Mouse (Mus musculus) neural tube, embryonic 15.5 days (tissue): ENCODE results near the gene Unc80. TPM values are rescaled to one million over a fixed set of nuclear protein-coding genes. Genes with fewer than 3 reads are reported as not detected.

Experiments
- ATAC-seq: fragments of 200-750 bp; cut with Nextera tagmentation; 2 replicates; pipeline ENCODE4 v1.8.0; 2017; ENCODE audit warnings: mild to moderate bottlenecking, moderate TSS enrichment, moderate library complexity; ENCODE audit not compliant: low FRiP score
- H3K27ac ChIP-seq: fragments of 300-500 bp; sonication (generic); replicated peaks from 2 replicates; pipeline ENCODE4 v1.5.1; 2015; ENCODE audit warnings: mild to moderate bottlenecking, inconsistent platforms
- H3K27me3 ChIP-seq: fragments of 300-500 bp; sonication (generic); replicated peaks from 2 replicates; pipeline ENCODE4 v1.6.1; 2015; ENCODE audit warnings: inconsistent platforms
- H3K36me3 ChIP-seq: fragments of 300-500 bp; sonication (generic); 2 replicates; pipeline ENCODE4 v1.6.1; 2015; ENCODE audit warnings: inconsistent platforms
- H3K4me1 ChIP-seq: fragments of 300-500 bp; sonication (generic); 2 replicates; pipeline ENCODE4 v1.6.1; 2015; ENCODE audit warnings: inconsistent platforms
- H3K4me2 ChIP-seq: fragments of 300-500 bp; sonication (generic); 2 replicates; pipeline ENCODE4 v1.6.1; 2015; ENCODE audit warnings: inconsistent platforms, mild to moderate bottlenecking, moderate library complexity
- H3K4me3 ChIP-seq: fragments of 300-500 bp; sonication (generic); replicated peaks from 2 replicates; pipeline ENCODE4 v1.5.1; 2015; ENCODE audit warnings: mild to moderate bottlenecking, inconsistent platforms
- H3K9ac ChIP-seq: fragments of 300-500 bp; sonication (generic); replicated peaks from 2 replicates; pipeline ENCODE4 v1.6.1; 2015; ENCODE audit warnings: mild to moderate bottlenecking, inconsistent platforms
- H3K9me3 ChIP-seq: fragments of 300-500 bp; sonication (generic); replicated peaks from 2 replicates; pipeline ENCODE4 v1.6.1; 2016; ENCODE audit warnings: inconsistent platforms
- WGBS: fragments of 180-500 bp; shearing (Covaris S2); methylation state at CpG from one replicate; pipeline ENCODE4 v1.1.7; 2015; ENCODE audit warnings: mixed read lengths; 5-methylcytosine and 5-hydroxymethylcytosine counted together
- polyA plus RNA-seq: library from polyadenylated mRNA; unstranded; fragments of >200 nt; fragmentation: Nextera tagmentation; extraction: Ambion mirVana; gene quantifications from 2 replicates; pipeline ENCODE4 v1.2.1, GENCODE M21; 2015

Gene Unc80
- polyA plus RNA-seq, 1 experiment from 2014 or later: 9.9 TPM

DNA sequence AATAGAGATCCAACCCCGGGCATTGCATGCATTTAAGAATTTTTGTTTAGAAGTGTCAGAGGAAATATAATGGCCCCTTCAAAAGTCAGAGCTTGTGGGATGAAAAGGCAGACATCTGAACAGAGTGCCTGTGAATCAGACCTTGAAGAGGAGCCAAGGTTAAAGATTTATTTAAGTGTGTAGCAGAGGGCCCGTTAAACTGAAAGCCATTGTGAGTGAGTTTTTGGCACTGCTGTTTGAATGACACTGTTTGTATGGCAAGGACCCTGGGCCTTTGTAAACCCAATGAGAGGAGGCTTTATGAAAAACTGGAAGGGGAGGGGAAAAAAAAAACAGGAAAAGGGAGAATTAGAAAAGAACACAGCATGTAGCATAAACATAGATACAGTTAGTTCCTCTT is 170.0 kb downstream of the Unc80 start:
- no peak overlapping the region for H3K4me3 ChIP-seq
- ATAC-seq: peak; percentile 59
- 0 out of 2 replicates have a peak overlapping the region, but pooled peaks have one; percentile 33 for H3K27ac ChIP-seq
- no peak overlapping the region for H3K4me2 ChIP-seq
- H3K9ac ChIP-seq: no peak overlapping the region
- H3K27me3 ChIP-seq: no peaks in the 10 kb centered on the region
- no peaks in the 10 kb centered on the region for H3K9me3 ChIP-seq
- 29% methylated on average over 2 of the region's 2 CpGs for WGBS
- H3K4me1 ChIP-seq: no peaks in the 10 kb centered on the region
- no peaks in the 10 kb centered on the region for H3K36me3 ChIP-seq

- peaks cover 2% of the 10 kb centered on the region; the same call in 1 of the 2 replicates for H3K36me3 ChIP-seq
- no peaks in the 10 kb centered on the region for H3K4me1 ChIP-seq
- no peak overlapping the region for H3K4me3 ChIP-seq
- no peak overlapping the region for H3K27ac ChIP-seq
- no peak overlapping the region for H3K4me2 ChIP-seq
- ATAC-seq: no peak
- no peaks in the 10 kb centered on the region for H3K9me3 ChIP-seq
- no peaks in the 10 kb centered on the region for H3K27me3 ChIP-seq
- no peak overlapping the region for H3K9ac ChIP-seq
Observed at GRCm38 (mm10) chr1:66646894-66647293, 178.7 kb downstream of the Unc80 start.

DNA sequence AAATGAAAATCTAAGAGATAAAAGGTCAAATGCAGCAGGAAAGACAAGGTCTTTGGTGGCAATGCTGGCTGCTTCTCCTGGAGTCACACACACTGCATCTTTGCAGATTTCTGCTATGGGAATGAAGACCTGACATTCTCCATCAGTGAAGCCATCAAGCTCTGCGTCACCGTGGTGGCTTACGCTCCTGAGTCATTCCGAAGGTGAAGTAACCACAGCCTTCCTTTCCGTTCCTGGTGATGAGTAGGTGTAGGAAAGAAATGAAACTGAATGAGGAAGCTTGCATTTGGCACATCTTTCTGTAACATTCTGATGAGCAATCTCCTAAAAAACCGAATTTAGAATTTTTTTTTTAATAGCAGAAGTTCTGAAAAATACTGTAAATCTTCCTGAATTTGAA is 181.4 kb downstream of the Unc80 start:
- H3K9ac ChIP-seq: no peak overlapping the region
- H3K9me3 ChIP-seq: no peaks in the 10 kb centered on the region
- 90% methylated on average over 6 of the region's 6 CpGs for whole genome bisulfite sequencing

DNA sequence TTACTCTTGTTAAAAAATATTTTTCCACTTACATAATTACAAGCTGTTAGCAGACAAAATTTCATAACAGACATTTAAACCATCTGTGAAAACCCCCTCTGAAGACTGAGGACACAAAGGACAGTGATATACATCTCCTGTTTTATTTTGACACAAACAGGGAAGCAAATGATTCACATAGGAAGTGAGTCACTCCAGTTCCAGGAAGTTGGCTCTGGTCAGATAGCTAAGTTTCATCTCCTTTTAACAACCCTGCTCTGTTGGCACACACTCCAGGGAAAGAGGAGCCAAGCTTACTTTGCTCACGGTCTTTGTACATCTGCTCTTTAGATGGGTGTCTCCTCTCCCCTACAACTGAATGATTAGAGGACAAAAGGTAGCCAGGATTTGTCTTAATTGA is 181.8 kb downstream of the Unc80 start:
- H3K27ac ChIP-seq: no peak overlapping the region
- peaks cover 2% of the 10 kb centered on the region; the same call in 1 of the 2 replicates for H3K36me3 ChIP-seq
- no peak overlapping the region for H3K9ac ChIP-seq
- peaks cover 1% of the 10 kb centered on the region; the same call in 1 of the 2 replicates for H3K4me1 ChIP-seq
- no peak overlapping the region for H3K4me3 ChIP-seq
- no peaks in the 10 kb centered on the region for H3K27me3 ChIP-seq
- H3K4me2 ChIP-seq: no peak overlapping the region
- no peaks in the 10 kb centered on the region for H3K9me3 ChIP-seq
- 63% methylated on average over 1 of the region's 1 CpGs for WGBS
- no peak for ATAC-seq

More for the DNA sequence above, 181.4 kb downstream of the Unc80 start:
- Histone ChIP-seq H3K4me2 (no peak overlapping the region), H3K27me3 (no peaks in the 10 kb centered on the region), H3K27ac (no peak overlapping the region), H3K4me3 (no peak overlapping the region), H3K4me1 (no peaks in the 10 kb centered on the region), H3K36me3 (peaks cover 2% of the 10 kb centered on the region; the same call in 1 of the 2 replicates)
- no peak for ATAC-seq

DNA sequence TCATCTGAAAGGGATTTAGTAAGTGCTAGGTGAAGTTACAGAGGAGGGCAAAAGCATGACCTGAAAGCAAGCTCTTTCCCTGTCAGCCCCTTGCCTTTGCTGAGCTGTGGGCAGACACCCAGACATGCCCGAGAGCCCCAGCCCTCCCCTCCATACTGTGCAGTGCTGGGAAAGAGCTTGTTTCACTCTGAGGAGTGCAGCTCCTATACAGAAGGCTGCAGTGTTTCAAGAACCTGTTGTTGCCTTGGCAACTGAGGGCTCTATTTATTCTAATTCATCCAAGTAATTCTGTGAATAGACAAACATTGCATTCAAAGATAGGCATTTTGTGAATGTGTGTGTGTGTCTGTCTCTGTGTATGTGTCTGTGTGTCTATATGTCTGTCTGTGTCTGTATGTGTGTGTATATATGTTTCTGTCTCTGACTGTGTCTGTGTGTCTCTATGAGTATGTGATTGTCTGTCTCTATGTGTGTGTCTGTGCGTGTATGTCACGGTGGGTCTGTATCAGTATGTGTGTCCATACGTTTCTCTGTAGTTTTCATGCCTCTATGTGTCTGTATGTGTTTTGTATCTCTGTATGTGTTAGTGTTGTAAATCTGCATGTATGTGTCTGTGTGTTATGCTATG is 187.1 kb downstream of the Unc80 start:
- WGBS: 22% methylated on average over 4 of the region's 4 CpGs
- Histone ChIP-seq H3K4me1 (peaks cover 6% of the 10 kb centered on the region; the same call in 1 of the 2 replicates), H3K36me3 (peaks cover 4% of the 10 kb centered on the region; the same call in 1 of the 2 replicates), H3K9me3 (no peaks in the 10 kb centered on the region), H3K4me2 (no peak overlapping the region), H3K27ac (peak overlapping the region; percentile 41), H3K4me3 (no peak overlapping the region), H3K27me3 (no peaks in the 10 kb centered on the region), H3K9ac (no peak overlapping the region)
- peak; percentile 95 for ATAC-seq

- H3K9me3 ChIP-seq: no peaks in the 10 kb centered on the region
- no peak overlapping the region for H3K4me2 ChIP-seq
- H3K36me3 ChIP-seq: peaks cover 4% of the 10 kb centered on the region; the same call in 1 of the 2 replicates
- peak; percentile 70; the same call in 1 of the 2 replicates for ATAC-seq
- no peaks in the 10 kb centered on the region for H3K27me3 ChIP-seq
- 0 out of 2 replicates have a peak overlapping the region, but pooled peaks have one; percentile 41 for H3K27ac ChIP-seq
- H3K4me3 ChIP-seq: no peak overlapping the region
- H3K9ac ChIP-seq: no peak overlapping the region
- H3K4me1 ChIP-seq: peaks cover 6% of the 10 kb centered on the region; the same call in 1 of the 2 replicates
Observed at GRCm38 (mm10) chr1:66655747-66656119, 187.6 kb downstream of the Unc80 start.

DNA sequence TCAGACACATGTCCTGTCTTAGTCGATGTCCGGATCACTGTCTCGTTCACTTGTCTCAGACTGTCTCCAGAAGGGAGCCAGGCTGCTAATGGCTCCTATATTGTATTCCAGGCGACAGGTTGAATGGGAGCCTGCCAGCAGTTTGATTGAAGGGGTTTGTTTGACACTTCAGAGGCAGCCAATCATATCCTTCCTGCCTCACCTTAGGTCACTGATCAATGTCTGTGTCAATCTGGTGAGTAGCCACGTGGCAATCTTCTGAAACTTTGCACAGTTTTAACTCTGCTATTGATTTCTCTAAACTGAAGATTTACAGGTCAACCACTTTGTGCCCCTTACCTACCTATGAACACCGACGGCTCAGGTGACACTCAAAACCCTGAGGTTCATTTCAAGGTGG is 203.3 kb downstream of the Unc80 start:
- no peak for ATAC-seq
- H3K4me2 ChIP-seq: no peak overlapping the region

GRCm38 (mm10) chr1:66672812-66673211 is 204.6 kb downstream of the Unc80 start:
- no peaks in the 10 kb centered on the region for H3K4me1 ChIP-seq
- no peak overlapping the region for H3K27ac ChIP-seq
- H3K36me3 ChIP-seq: no peaks in the 10 kb centered on the region
- no peak overlapping the region for H3K4me3 ChIP-seq
- H3K4me2 ChIP-seq: no peak overlapping the region
- no peaks in the 10 kb centered on the region for H3K9me3 ChIP-seq
- no peak overlapping the region for H3K9ac ChIP-seq
- no peak for ATAC-seq
- 92% methylated on average over 7 of the region's 7 CpGs for WGBS
- no peaks in the 10 kb centered on the region for H3K27me3 ChIP-seq

More for the DNA sequence above, 203.3 kb downstream of the Unc80 start:
- Histone ChIP-seq H3K27me3 (no peaks in the 10 kb centered on the region), H3K4me1 (no peaks in the 10 kb centered on the region), H3K9me3 (no peaks in the 10 kb centered on the region), H3K9ac (no peak overlapping the region), H3K36me3 (no peaks in the 10 kb centered on the region), H3K4me3 (no peak overlapping the region), H3K27ac (no peak overlapping the region)
- 64% methylated on average over 7 of the region's 7 CpGs for WGBS

DNA sequence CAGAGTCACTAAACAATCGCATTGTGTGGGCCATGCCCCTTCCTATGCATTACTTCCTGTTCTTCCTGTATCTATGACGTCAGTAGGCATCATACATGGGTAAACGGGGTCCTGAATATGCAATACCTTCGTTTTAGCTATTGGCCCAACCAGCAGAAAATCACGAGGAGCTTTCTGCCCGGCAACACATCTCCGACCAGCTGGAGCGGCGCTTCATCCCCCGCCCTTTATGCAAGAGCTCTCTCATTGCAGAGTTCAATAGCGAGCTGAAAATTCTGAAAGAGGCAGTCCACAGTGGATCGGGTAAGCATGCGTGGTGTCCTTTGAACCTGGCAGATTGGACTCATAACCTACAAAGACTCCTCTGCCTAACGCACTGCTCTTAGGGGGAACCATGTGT is 209.8 kb downstream of the Unc80 start:
- ATAC-seq: no peak
- Histone ChIP-seq H3K27me3 (no peaks in the 10 kb centered on the region), H3K36me3 (no peaks in the 10 kb centered on the region), H3K4me3 (no peak overlapping the region), H3K9me3 (no peaks in the 10 kb centered on the region), H3K9ac (no peak overlapping the region), H3K4me2 (no peak overlapping the region), H3K27ac (no peak overlapping the region), H3K4me1 (no peaks in the 10 kb centered on the region)
- WGBS: 78% methylated on average over 14 of the region's 14 CpGs

GRCm38 (mm10) chr1:66678662-66679061 is 210.5 kb downstream of the Unc80 start:
- no peaks in the 10 kb centered on the region for H3K27me3 ChIP-seq
- no peak for ATAC-seq
- no peaks in the 10 kb centered on the region for H3K4me1 ChIP-seq
- no peak overlapping the region for H3K4me2 ChIP-seq
- H3K27ac ChIP-seq: no peak overlapping the region
- no peak overlapping the region for H3K4me3 ChIP-seq
- H3K36me3 ChIP-seq: no peaks in the 10 kb centered on the region
- WGBS: 36% methylated on average over 2 of the region's 2 CpGs
- H3K9ac ChIP-seq: no peak overlapping the region
- H3K9me3 ChIP-seq: no peaks in the 10 kb centered on the region

GRCm38 (mm10) chr1:66682974-66683373 is 214.8 kb downstream of the Unc80 start:
- Histone ChIP-seq H3K27me3 (no peaks in the 10 kb centered on the region), H3K4me2 (no peak overlapping the region), H3K4me1 (no peaks in the 10 kb centered on the region), H3K9me3 (no peaks in the 10 kb centered on the region), H3K4me3 (no peak overlapping the region), H3K27ac (no peak overlapping the region), H3K9ac (no peak overlapping the region), H3K36me3 (no peaks in the 10 kb centered on the region)
- WGBS: 88% methylated on average over 5 of the region's 5 CpGs
- ATAC-seq: no peak

DNA sequence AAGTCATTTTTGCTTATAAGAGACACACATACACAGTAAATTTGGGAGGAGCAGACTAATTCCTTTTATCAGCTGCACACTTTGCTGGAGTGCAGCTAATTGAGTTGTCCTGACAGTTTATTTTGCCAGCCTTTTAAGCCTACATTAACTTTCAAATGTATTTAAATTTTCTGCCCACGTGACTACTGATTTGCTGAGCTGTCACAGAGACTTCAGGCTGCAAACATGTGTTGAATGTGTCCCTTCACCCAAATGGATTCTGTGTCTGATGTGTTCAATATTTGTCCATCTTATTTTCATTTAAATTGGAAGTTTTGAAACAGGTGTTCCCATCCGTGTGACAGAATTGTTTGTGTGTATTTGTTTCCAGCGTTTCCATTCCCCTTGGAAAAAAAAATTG is 223.6 kb downstream of the Unc80 start:
- Histone ChIP-seq H3K4me1 (no peaks in the 10 kb centered on the region), H3K4me2 (no peak overlapping the region), H3K27ac (0 out of 2 replicates have a peak overlapping the region, but pooled peaks have one; percentile 56), H3K9ac (no peak overlapping the region), H3K4me3 (no peak overlapping the region), H3K27me3 (no peaks in the 10 kb centered on the region), H3K9me3 (no peaks in the 10 kb centered on the region), H3K36me3 (no peaks in the 10 kb centered on the region)
- ATAC-seq: no peak
- WGBS: 76% methylated on average over 3 of the region's 3 CpGs
